Mouse (Mus musculus) heart, postnatal 10 days (tissue): ENCODE results near the gene Gapdh. TPM values are rescaled to one million over a fixed set of nuclear protein-coding genes. Genes with fewer than 3 reads are reported as not detected.
A peak's percentile ranks its signal among the peaks of the same experiment; 100 is the strongest.

Source experiments
- DNase-seq, 2 experiments: peaks; one replicate each; pipeline ENCODE4 v3.0.0; 2021
- intact Hi-C: fragments of 180-260 bp; cut with DNase I; formaldehyde crosslinking; loops from one replicate; pipeline ENCODE4 v1.15.1; 2025
- total RNA-seq, 2 experiments: library from RNA; stranded (reverse); gene quantifications; 2 replicates each; pipeline ENCODE4 v1.2.3; 2021

Gene Gapdh
- total RNA-seq, 2 experiments from 2014 or later = 3,414 to 3,559 TPM

GRCm38 (mm10) chr6:125153682-125154081 lies 12.6 kb downstream of the Gapdh start:
- intact Hi-C loops = no loop called here
- DNase-seq = no peak

- no peak for DNase-seq
- intact Hi-C loops = no loop called here
Measured at GRCm38 (mm10) chr6:125153018-125153389, 13.3 kb downstream of the Gapdh start.

- DNase-seq = peak; percentile 74 to 82
- intact Hi-C loops = no loop called here
Measured at GRCm38 (mm10) chr6:125152212-125153017, 13.9 kb downstream of the Gapdh start.

GRCm38 (mm10) chr6:125149569-125149950 lies 16.7 kb downstream of the Gapdh start:
- intact Hi-C loops = loop anchor here (1.0 to 5.0 kb wide), 4 partner anchors 13 to 203 kb away; no protein-coding TSS in a partner anchor

GRCm38 (mm10) chr6:125148926-125149568 lies 17.2 kb downstream of the Gapdh start:
- peak; percentile 81 to 85 for DNase-seq
- intact Hi-C loops = loop anchor here (1.0 to 5.0 kb wide), 4 partner anchors 13 to 203 kb away; no protein-coding TSS in a partner anchor

More at GRCm38 (mm10) chr6:125149569-125149950, 16.7 kb downstream of the Gapdh start:
- DNase-seq = no peak

- peak; percentile 79 to 86 for DNase-seq
- intact Hi-C loops = loop anchor here (2.0 to 5.0 kb wide), 3 partner anchors 40 to 204 kb away; no protein-coding TSS in a partner anchor
Measured at GRCm38 (mm10) chr6:125148251-125148925, 17.9 kb downstream of the Gapdh start.

GRCm38 (mm10) chr6:125147329-125147728 lies 18.9 kb downstream of the Gapdh start:
- peak in 1 of 2 experiments; percentile 35 for DNase-seq
- intact Hi-C loops = loop anchor here (5.0 kb wide), 2 partner anchors 125 to 205 kb away; no protein-coding TSS in a partner anchor

- intact Hi-C loops = loop anchor here (5.0 kb wide), 2 partner anchors 126 to 206 kb away; no protein-coding TSS in a partner anchor
- DNase-seq = peak; percentile 77 to 80
Measured at GRCm38 (mm10) chr6:125146797-125147196, 19.5 kb downstream of the Gapdh start.

- DNase-seq = peak in 1 of 2 experiments; percentile 25
- intact Hi-C loops = loop anchor here (5.0 kb wide), 2 partner anchors 126 to 206 kb away; no protein-coding TSS in a partner anchor
Measured at GRCm38 (mm10) chr6:125146148-125146547, 20.1 kb downstream of the Gapdh start.

- intact Hi-C loops = loop anchor here (5.0 kb wide), 2 partner anchors 127 to 207 kb away; no protein-coding TSS in a partner anchor
- peak in 1 of 2 experiments; percentile 51 for DNase-seq
Measured at GRCm38 (mm10) chr6:125145479-125145951, 20.8 kb downstream of the Gapdh start.

- intact Hi-C loops = loop anchor here (5.0 kb wide), 2 partner anchors 127 to 207 kb away; no protein-coding TSS in a partner anchor
- peak; percentile 93 to 94 for DNase-seq
Measured at GRCm38 (mm10) chr6:125145001-125145400, 21.3 kb downstream of the Gapdh start, which contains the start of gene Iffo1. TSS of gene Iffo1 (plus strand) at chr6:125145241.

GRCm38 (mm10) chr6:125143904-125144303 lies 22.4 kb downstream of the Gapdh start:
- intact Hi-C loops = no loop called here
- DNase-seq = no peak

- DNase-seq = no peak
- intact Hi-C loops = no loop called here
Measured at GRCm38 (mm10) chr6:125143128-125143527, 23.1 kb downstream of the Gapdh start.

GRCm38 (mm10) chr6:125142436-125142835 lies 23.8 kb downstream of the Gapdh start:
- intact Hi-C loops = no loop called here
- DNase-seq = no peak

GRCm38 (mm10) chr6:125139747-125140146 lies 26.5 kb downstream of the Gapdh start:
- no peak for DNase-seq
- intact Hi-C loops = no loop called here

GRCm38 (mm10) chr6:125137002-125137671 lies 29.1 kb downstream of the Gapdh start:
- DNase-seq = peak in 1 of 2 experiments; percentile 63
- intact Hi-C loops = no loop called here

GRCm38 (mm10) chr6:125132470-125132869 lies 33.8 kb downstream of the Gapdh start:
- no peak for DNase-seq
- intact Hi-C loops = no loop called here

GRCm38 (mm10) chr6:125131302-125132156 lies 34.7 kb downstream of the Gapdh start, which contains the start of gene Nop2:
TSS of gene Nop2 (plus strand) at chr6:125131909.
- intact Hi-C loops = loop anchor here (2.0 kb wide), 1 partner anchor 35 kb away; no protein-coding TSS in a partner anchor
- DNase-seq = peak; percentile 90 to 91
